Mouse (Mus musculus) liver, embryonic 12.5 days (tissue): Measurements from ENCODE around the gene Mtf2. TPM values are rescaled to one million over a fixed set of nuclear protein-coding genes. Genes with fewer than 3 reads are reported as not detected.
"Not testable (repeated sequence)": the region's sequence is repeated elsewhere in the genome, so short reads cannot be mapped to it uniquely, and the experiment has no call there.

Experiments
- ATAC-seq: fragments of 200-750 bp; cut with Nextera tagmentation; 2 replicates; pipeline ENCODE4 v1.8.0; 2017; ENCODE audit warnings: moderate number of reproducible peaks, mild to moderate bottlenecking, moderate library complexity
- H3K27ac ChIP-seq: fragments of 300-500 bp; sonication (generic); 2 replicates; pipeline ENCODE4 v1.5.1; 2016; ENCODE audit warnings: mild to moderate bottlenecking
- H3K27me3 ChIP-seq: fragments of 300-500 bp; sonication (generic); replicated peaks from 2 replicates; pipeline ENCODE4 v1.6.1; 2016; ENCODE audit warnings: mild to moderate bottlenecking, moderate library complexity
- H3K36me3 ChIP-seq: fragments of 300-500 bp; sonication (generic); 2 replicates; pipeline ENCODE4 v1.6.1; 2016; ENCODE audit warnings: mild to moderate bottlenecking, moderate library complexity
- H3K4me1 ChIP-seq: fragments of 300-500 bp; sonication (generic); 2 replicates; pipeline ENCODE4 v1.6.1; 2016
- H3K4me2 ChIP-seq: fragments of 300-500 bp; sonication (generic); 2 replicates; pipeline ENCODE4 v1.6.1; 2016; ENCODE audit warnings: mild to moderate bottlenecking, moderate library complexity
- H3K4me3 ChIP-seq: fragments of 300-500 bp; sonication (generic); 2 replicates; pipeline ENCODE4 v1.5.1; 2016; ENCODE audit warnings: mild to moderate bottlenecking, moderate library complexity
- H3K9ac ChIP-seq: fragments of 300-500 bp; sonication (generic); 2 replicates; pipeline ENCODE4 v1.6.1; 2016; ENCODE audit warnings: mild to moderate bottlenecking, moderate library complexity
- H3K9me3 ChIP-seq: fragments of 300-500 bp; sonication (generic); replicated peaks from 2 replicates; pipeline ENCODE4 v1.6.1; 2016; ENCODE audit warnings: mild to moderate bottlenecking, moderate library complexity
- WGBS: fragments of 180-500 bp; shearing (Covaris S2); methylation state at CpG from one replicate; pipeline ENCODE4 v1.1.7; 2016; ENCODE audit not compliant: insufficient replicate concordance; 5-methylcytosine and 5-hydroxymethylcytosine counted together
- polyA plus RNA-seq: library from polyadenylated mRNA; unstranded; fragments of >200 nt; fragmentation: Nextera tagmentation; extraction: Ambion mirVana; gene quantifications from 2 replicates; pipeline ENCODE4 v1.2.1, GENCODE M21; 2016

The Mtf2 gene
- polyA plus RNA-seq, 1 experiment from 2014 or later, result 60.4 TPM

DNA sequence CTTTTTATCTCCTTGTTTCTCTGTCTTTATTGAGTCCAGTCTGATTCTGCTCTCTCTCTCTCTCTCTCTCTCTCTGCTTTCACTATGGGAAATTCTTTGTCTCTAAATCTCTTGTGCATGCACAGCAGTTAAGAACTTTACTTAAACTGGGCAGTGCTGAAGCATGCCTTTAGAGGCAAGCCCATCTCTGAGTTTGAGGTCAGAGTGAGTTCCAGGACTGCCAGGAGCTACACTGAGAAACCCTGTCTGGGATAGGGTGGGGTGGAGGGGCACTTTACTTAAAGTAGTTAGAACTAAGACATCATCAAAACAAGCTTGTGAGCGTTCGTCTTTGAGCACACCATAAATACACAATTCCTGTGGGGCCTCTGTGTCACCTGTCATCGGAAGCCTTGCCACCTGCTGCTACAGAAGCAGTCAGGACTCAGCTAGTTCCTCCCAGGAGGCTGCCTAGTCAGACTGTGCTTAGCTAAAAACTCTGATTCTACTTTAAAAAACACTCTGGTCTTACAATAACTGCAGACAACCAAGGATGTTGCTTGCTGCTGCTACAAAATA lies 15.7 kb upstream of the Mtf2 start:
- no peak overlapping the region for H3K9ac ChIP-seq
- H3K4me2 ChIP-seq, result no peak overlapping the region
- WGBS, result 27% methylated on average over 3 of the region's 3 CpGs
- H3K4me3 ChIP-seq, result no peak overlapping the region
- no peaks in the 10 kb centered on the region for H3K4me1 ChIP-seq
- H3K36me3 ChIP-seq, result no peaks in the 10 kb centered on the region
- no peak overlapping the region for H3K27ac ChIP-seq
- H3K27me3 ChIP-seq, result no peaks in the 10 kb centered on the region
- no peak for ATAC-seq
- no peaks in the 10 kb centered on the region for H3K9me3 ChIP-seq

DNA sequence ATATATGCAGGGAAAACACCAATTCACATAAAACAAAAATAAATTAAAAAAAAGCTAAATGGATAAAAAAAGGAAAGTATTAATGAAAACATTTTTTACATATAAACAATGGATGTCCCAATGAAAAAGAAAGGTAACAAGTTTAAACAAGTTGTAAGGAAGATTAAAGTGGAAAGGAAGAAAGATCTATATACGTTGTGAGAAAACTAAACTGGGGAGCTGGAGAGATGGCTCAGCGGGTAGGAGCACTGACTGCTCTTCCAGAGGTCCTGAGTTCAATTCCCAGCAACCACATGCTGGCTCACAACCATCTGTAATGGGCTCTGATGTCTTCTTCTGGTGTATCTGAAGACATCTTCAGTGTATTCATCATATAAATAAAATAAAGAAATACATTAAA lies 14.4 kb upstream of the Mtf2 start:
- Histone ChIP-seq H3K4me1 (no peaks in the 10 kb centered on the region), H3K4me3 (no peak overlapping the region), H3K27ac (no peak overlapping the region), H3K27me3 (no peaks in the 10 kb centered on the region), H3K9me3 (no peaks in the 10 kb centered on the region), H3K36me3 (no peaks in the 10 kb centered on the region), H3K4me2 (no peak overlapping the region), H3K9ac (no peak overlapping the region)
- ATAC-seq, result no peak
- 76% methylated on average over 2 of the region's 2 CpGs for whole genome bisulfite sequencing

- H3K9me3 ChIP-seq, H3K4me2 ChIP-seq, H3K4me3 ChIP-seq, H3K27ac ChIP-seq, ATAC-seq, H3K36me3 ChIP-seq, H3K9ac ChIP-seq, H3K27me3 ChIP-seq, H3K4me1 ChIP-seq: not testable (repeated sequence)
- WGBS, result 69% methylated on average over 9 of the region's 9 CpGs
Observed at GRCm38 (mm10) chr5:108051727-108052126, 13.7 kb upstream of the Mtf2 start.

GRCm38 (mm10) chr5:108052200-108052599 lies 13.3 kb upstream of the Mtf2 start:
- H3K4me2 ChIP-seq, result no peak overlapping the region
- no peak for ATAC-seq
- WGBS, result 79% methylated on average over 1 of the region's 1 CpGs

GRCm38 (mm10) chr5:108053566-108053965 lies 11.9 kb upstream of the Mtf2 start:
- ATAC-seq, result no peak
- WGBS, result 76% methylated on average over 6 of the region's 6 CpGs
- H3K27ac ChIP-seq, result no peak overlapping the region
- no peaks in the 10 kb centered on the region for H3K36me3 ChIP-seq
- H3K27me3 ChIP-seq, result no peaks in the 10 kb centered on the region
- H3K4me3 ChIP-seq, result no peak overlapping the region
- no peaks in the 10 kb centered on the region for H3K9me3 ChIP-seq
- H3K4me2 ChIP-seq, result no peak overlapping the region
- H3K4me1 ChIP-seq, result no peaks in the 10 kb centered on the region
- H3K9ac ChIP-seq, result no peak overlapping the region

More at GRCm38 (mm10) chr5:108052200-108052599, 13.3 kb upstream of the Mtf2 start:
- Histone ChIP-seq H3K27ac (no peak overlapping the region), H3K4me3 (no peak overlapping the region), H3K27me3 (no peaks in the 10 kb centered on the region), H3K9ac (no peak overlapping the region), H3K4me1 (no peaks in the 10 kb centered on the region), H3K36me3 (no peaks in the 10 kb centered on the region), H3K9me3 (no peaks in the 10 kb centered on the region)

- no peak overlapping the region for H3K4me3 ChIP-seq
- ATAC-seq, result no peak
- H3K9ac ChIP-seq, result no peak overlapping the region
- no peak overlapping the region for H3K4me2 ChIP-seq
- no peaks in the 10 kb centered on the region for H3K36me3 ChIP-seq
- H3K4me1 ChIP-seq, result no peaks in the 10 kb centered on the region
- no peak overlapping the region for H3K27ac ChIP-seq
- WGBS, result 83% methylated on average over 9 of the region's 9 CpGs
- no peaks in the 10 kb centered on the region for H3K9me3 ChIP-seq
- no peaks in the 10 kb centered on the region for H3K27me3 ChIP-seq
Observed at GRCm38 (mm10) chr5:108060413-108060812, 5.1 kb upstream of the Mtf2 start.

DNA sequence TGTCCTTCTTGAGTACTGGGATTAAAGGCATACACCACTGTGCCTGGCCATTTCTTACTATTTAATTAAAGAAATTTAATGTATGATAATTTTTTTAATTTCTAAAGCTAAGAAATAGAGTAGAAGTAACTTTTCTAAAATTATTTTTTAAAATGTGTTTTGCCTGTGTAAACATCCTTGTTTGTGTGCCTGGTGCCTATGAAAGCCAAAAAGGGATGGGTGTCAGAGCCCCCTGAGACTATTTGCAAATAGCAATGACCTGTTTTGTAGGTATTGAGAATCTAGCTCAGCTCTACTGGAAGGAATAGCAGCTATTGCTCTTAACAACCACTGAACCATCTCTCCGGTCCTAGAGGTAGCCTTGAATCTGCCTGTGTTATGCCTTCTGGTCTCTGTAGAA lies 6.8 kb downstream of the Mtf2 start:
- no peaks in the 10 kb centered on the region for H3K9me3 ChIP-seq
- peaks cover 9% of the 10 kb centered on the region for H3K4me1 ChIP-seq
- no peak for ATAC-seq
- 86% methylated on average over 1 of the region's 1 CpGs for whole genome bisulfite sequencing
- H3K9ac ChIP-seq, result no peak overlapping the region
- peaks cover 92% of the 10 kb centered on the region for H3K36me3 ChIP-seq
- no peak overlapping the region for H3K27ac ChIP-seq
- H3K4me3 ChIP-seq, result no peak overlapping the region
- H3K27me3 ChIP-seq, result no peaks in the 10 kb centered on the region
- H3K4me2 ChIP-seq, result no peak overlapping the region

- no peaks in the 10 kb centered on the region for H3K27me3 ChIP-seq
- H3K4me2 ChIP-seq, result no peak overlapping the region
- no peak overlapping the region for H3K27ac ChIP-seq
- no peak for ATAC-seq
- H3K4me1 ChIP-seq, result peaks cover 8% of the 10 kb centered on the region; the same call in 1 of the 2 replicates
- H3K36me3 ChIP-seq, result peaks cover 79% of the 10 kb centered on the region
- H3K9me3 ChIP-seq, result no peaks in the 10 kb centered on the region
- no peak overlapping the region for H3K9ac ChIP-seq
- no peak overlapping the region for H3K4me3 ChIP-seq
Observed at GRCm38 (mm10) chr5:108076241-108076640, 10.8 kb downstream of the Mtf2 start.

GRCm38 (mm10) chr5:108076833-108077540 lies 11.5 kb downstream of the Mtf2 start:
- ATAC-seq, result no peak

GRCm38 (mm10) chr5:108079603-108080002 lies 14.1 kb downstream of the Mtf2 start:
- Histone ChIP-seq H3K27ac (no peak overlapping the region), H3K4me1 (peaks cover 8% of the 10 kb centered on the region; the same call in 1 of the 2 replicates), H3K27me3 (no peaks in the 10 kb centered on the region), H3K36me3 (peaks cover 76% of the 10 kb centered on the region), H3K9ac (no peak overlapping the region), H3K4me2 (no peak overlapping the region), H3K9me3 (no peaks in the 10 kb centered on the region), H3K4me3 (no peak overlapping the region)
- ATAC-seq, result 0 out of 2 replicates have a peak, but pooled peaks have one; percentile 47

More at GRCm38 (mm10) chr5:108076833-108077540, 11.5 kb downstream of the Mtf2 start:
- H3K27ac ChIP-seq, result no peak overlapping the region
- no peak overlapping the region for H3K4me3 ChIP-seq
- 74% methylated on average over 6 of the region's 6 CpGs for WGBS
- no peaks in the 10 kb centered on the region for H3K27me3 ChIP-seq
- H3K36me3 ChIP-seq, result peaks cover 78% of the 10 kb centered on the region
- no peaks in the 10 kb centered on the region for H3K9me3 ChIP-seq
- no peak overlapping the region for H3K4me2 ChIP-seq
- H3K9ac ChIP-seq, result no peak overlapping the region
- peaks cover 8% of the 10 kb centered on the region; the same call in 1 of the 2 replicates for H3K4me1 ChIP-seq

GRCm38 (mm10) chr5:108082380-108082779 lies 16.9 kb downstream of the Mtf2 start:
- H3K27me3 ChIP-seq, result no peaks in the 10 kb centered on the region
- peaks cover 72% of the 10 kb centered on the region for H3K36me3 ChIP-seq
- no peaks in the 10 kb centered on the region for H3K9me3 ChIP-seq
- no peak overlapping the region for H3K4me3 ChIP-seq
- no peak for ATAC-seq
- H3K9ac ChIP-seq, result no peak overlapping the region
- no peak overlapping the region for H3K4me2 ChIP-seq
- H3K27ac ChIP-seq, result no peak overlapping the region
- WGBS, result 32% methylated on average over 2 of the region's 2 CpGs
- peaks cover 6% of the 10 kb centered on the region; the same call in 1 of the 2 replicates for H3K4me1 ChIP-seq

DNA sequence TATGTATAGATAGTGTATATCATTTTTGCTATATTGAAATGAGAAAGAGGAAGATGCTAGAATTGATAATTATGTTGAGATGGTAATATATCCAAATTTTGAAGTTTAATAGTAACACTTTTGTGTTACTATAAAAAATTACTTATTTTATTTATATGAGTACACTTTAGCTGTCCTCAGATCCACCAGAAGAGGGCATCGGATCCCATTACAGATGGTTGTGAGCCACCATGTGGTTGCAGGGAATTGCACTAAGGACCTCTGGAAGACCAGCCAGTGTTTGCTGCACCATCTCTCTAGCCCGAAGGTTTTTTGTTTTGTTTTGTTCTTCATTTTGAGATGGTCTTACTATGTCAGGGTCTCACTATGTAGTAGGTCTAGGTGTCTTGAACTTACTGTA lies 20.0 kb downstream of the Mtf2 start:
- H3K9me3 ChIP-seq, result no peaks in the 10 kb centered on the region
- peaks cover 83% of the 10 kb centered on the region for H3K36me3 ChIP-seq
- H3K4me3 ChIP-seq, result no peak overlapping the region
- no peak overlapping the region for H3K9ac ChIP-seq
- no peaks in the 10 kb centered on the region for H3K4me1 ChIP-seq
- H3K27me3 ChIP-seq, result no peaks in the 10 kb centered on the region
- H3K27ac ChIP-seq, result no peak overlapping the region
- ATAC-seq, result no peak
- WGBS, result 79% methylated on average over 2 of the region's 2 CpGs
- H3K4me2 ChIP-seq, result no peak overlapping the region

GRCm38 (mm10) chr5:108092731-108093130 lies 27.3 kb downstream of the Mtf2 start:
- peaks cover 70% of the 10 kb centered on the region for H3K36me3 ChIP-seq
- H3K9me3 ChIP-seq, H3K9ac ChIP-seq, H3K4me2 ChIP-seq, H3K4me3 ChIP-seq, H3K27me3 ChIP-seq, H3K4me1 ChIP-seq, ATAC-seq, H3K27ac ChIP-seq: not testable (repeated sequence)
- WGBS, result 88% methylated on average over 8 of the region's 8 CpGs
